Mouse (Mus musculus): Measurements from ENCODE around the gene Magi1.

GRCm38 (mm10) chr6:94177559-94177958, 106.2 kb downstream of the Magi1 start:
- TF ChIP-seq CTCF (IDR thresholded peaks at IDR 0.05; ENCODE audit: low read depth, low read length) (no peak), POLR2A (IDR thresholded peaks at IDR 0.05; ENCODE audit: borderline replicate concordance, low read depth, low read length) (no peak)

Data from bone marrow macrophage, adult 2 months (primary cell).